Mouse (Mus musculus) central nervous system, embryonic 11.5 days (tissue): Measurements from ENCODE around the gene Lkaaear1. TPM values are rescaled to one million over a fixed set of nuclear protein-coding genes. Genes with fewer than 3 reads are reported as not detected.

Experiments
- polyA plus RNA-seq: library from polyadenylated mRNA; depleted of rRNA; stranded (reverse); fragments of >200 nt; gene quantifications from 2 replicates; pipeline ENCODE4 v1.2.3, GENCODE M21; 2012; rRNA removed

Lkaaear1 gene
- not detected in 2 replicates for polyA plus RNA-seq

DNA sequence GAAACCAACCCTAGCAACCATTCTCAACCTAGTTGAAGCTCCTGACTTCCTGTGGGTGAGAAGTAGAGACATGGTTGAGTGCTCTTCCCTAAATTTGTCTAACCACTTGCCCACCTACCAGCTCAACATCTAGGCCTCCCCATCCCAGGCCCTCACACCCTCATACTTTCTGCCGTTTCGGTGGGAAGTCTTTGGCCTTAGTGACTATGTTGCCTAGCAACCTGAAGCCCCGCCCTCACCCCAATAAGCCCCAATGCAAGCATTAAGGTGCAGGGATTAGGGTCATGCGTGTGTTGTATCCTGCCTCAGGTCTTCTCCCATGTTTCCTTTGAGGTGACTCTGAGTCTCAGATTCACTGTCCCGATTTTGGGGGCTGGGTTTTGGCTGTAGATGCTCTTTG is at the start of gene Lkaaear1:
Gene Lkaaear1, minus strand, starts transcription at position 202 of the 400 bp plus-strand sequence.

GRCm38 (mm10) chr2:181714903-181715326 is 16.7 kb upstream of the Lkaaear1 start, which contains the start of gene Oprl1:
Gene Oprl1, plus strand, starts transcription at chr2:181715016.

DNA sequence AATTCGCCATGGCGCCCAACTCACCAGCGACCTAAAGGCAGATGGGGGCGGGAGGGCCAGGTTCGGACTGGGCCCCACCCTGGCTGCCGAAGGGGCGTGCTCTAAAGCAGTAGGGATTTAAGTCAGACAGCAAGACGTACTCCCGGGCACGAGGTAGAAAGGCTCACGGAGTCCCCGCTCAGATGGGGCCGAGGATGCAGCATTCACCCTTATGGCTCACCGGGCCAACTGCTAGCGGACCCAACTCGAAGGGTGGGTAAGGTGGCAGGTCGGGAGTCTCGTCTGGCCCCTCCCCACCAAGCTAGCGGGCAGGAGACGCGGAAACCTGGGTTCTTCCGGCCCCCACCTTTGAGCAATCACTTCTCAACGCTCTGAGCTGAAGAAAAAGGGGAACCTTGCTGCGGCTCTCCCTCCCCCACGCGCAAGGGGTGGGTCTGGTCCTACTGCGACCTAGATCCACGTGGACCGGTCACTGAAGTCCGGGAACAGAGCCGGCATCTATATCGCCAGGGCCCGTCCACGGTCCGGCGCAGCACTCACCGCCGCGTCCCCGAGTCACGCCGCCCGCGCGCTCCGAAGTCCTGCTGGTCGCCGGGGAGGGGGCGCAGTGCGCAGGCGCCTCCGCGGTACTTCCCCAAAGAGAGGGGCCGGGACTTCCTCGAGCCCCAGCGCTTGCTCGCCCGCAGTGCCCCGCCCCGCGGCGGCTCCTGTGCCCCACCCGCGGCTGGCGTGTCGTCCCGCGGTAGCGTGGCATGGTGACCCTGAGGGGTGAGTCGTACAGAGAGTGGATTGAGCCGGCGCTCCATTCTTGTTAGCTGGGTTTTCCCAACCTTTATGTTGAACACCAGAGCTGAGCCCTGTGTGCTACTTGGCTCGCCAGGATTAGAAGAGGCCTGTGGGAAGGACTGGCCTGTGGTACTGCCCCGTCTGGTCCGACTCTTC is 4.6 kb downstream of the Lkaaear1 start, which contains the start of gene Rgs19:
Gene Rgs19, minus strand, starts transcription at position 639 of the 942 bp plus-strand sequence.

GRCm38 (mm10) chr2:181679951-181680715 is 18.1 kb downstream of the Lkaaear1 start, which contains the start of gene Tcea2:
Gene Tcea2, plus strand, starts transcription at chr2:181680310.

DNA sequence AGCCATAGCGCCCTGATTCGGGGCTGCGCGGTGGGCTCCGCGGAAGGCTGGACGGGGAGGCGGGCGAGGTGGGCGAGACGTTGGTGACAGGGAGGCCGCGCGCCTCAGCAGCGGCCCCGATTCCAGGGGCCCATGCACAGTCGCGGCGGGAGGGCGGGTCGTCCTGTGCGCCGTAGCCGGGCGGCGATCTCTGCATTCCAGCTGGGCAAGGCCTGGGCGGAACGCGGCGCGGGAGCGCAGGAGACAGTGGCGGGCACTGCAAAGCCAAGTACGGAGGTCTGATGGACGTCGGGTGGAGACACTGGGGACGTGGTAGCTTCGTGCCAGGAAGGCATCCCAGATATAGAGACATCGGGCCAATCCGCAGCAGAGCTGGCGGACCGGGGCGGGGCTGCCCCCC is 26.9 kb downstream of the Lkaaear1 start, which contains the start of gene Sox18:
Gene Sox18, minus strand, starts transcription at position 315 of the 400 bp plus-strand sequence.

GRCm38 (mm10) chr2:181656734-181657133 is 41.5 kb downstream of the Lkaaear1 start, which contains the start of gene Gm29797:
Gene Gm29797, plus strand, starts transcription at chr2:181657034.

Other genes starting within 250 kb of the Lkaaear1 start
- gene Zbtb46, start 239.0 kb downstream of the Lkaaear1 start, polyA plus RNA-seq = 11.8 and 16.4 TPM in 2 replicates
- not detected in 2 replicates for gene Abhd16b, start 205.2 kb downstream of the Lkaaear1 start, polyA plus RNA-seq
- gene Tpd52l2, start 201.3 kb downstream of the Lkaaear1 start, polyA plus RNA-seq = 137 and 215 TPM in 2 replicates
- 72.3 and 86.8 TPM in 2 replicates for gene Dnajc5, start 178.0 kb downstream of the Lkaaear1 start, polyA plus RNA-seq
- gene Uckl1, start 113.5 kb downstream of the Lkaaear1 start, polyA plus RNA-seq = 59.6 and 92.4 TPM in 2 replicates
- 50.4 and 77.7 TPM in 2 replicates for gene Prpf6, start 106.6 kb downstream of the Lkaaear1 start, polyA plus RNA-seq
- 86.1 and 97.7 TPM in 2 replicates for gene Zfp512b, start 105.6 kb downstream of the Lkaaear1 start, polyA plus RNA-seq
- gene Samd10, start 99.2 kb downstream of the Lkaaear1 start, polyA plus RNA-seq = 27.2 and 38.4 TPM in 2 replicates
- 0.22 and 0.30 TPM in 2 replicates for gene Gm29797, start 41.4 kb downstream of the Lkaaear1 start, polyA plus RNA-seq
- gene Sox18, start 26.8 kb downstream of the Lkaaear1 start, polyA plus RNA-seq = 12.0 and 20.4 TPM in 2 replicates
- gene Tcea2, start 18.1 kb downstream of the Lkaaear1 start, polyA plus RNA-seq = 43.7 and 63.4 TPM in 2 replicates
- 42.2 and 74.8 TPM in 2 replicates for gene Rgs19, start 4.5 kb downstream of the Lkaaear1 start, polyA plus RNA-seq
- 16.4 and 19.8 TPM in 2 replicates for gene Oprl1, start 16.6 kb upstream of the Lkaaear1 start, polyA plus RNA-seq
- gene Myt1, start 64.9 kb upstream of the Lkaaear1 start, polyA plus RNA-seq = 46.8 and 70.9 TPM in 2 replicates
- 47.2 and 69.5 TPM in 2 replicates for gene Pcmtd2, start 139.4 kb upstream of the Lkaaear1 start, polyA plus RNA-seq
- 35.9 and 52.4 TPM in 2 replicates for gene Polr3k, start 165.9 kb upstream of the Lkaaear1 start, polyA plus RNA-seq